Mouse (Mus musculus) lung, adult 2 months (tissue): ENCODE measurements at regions not wholly inside any gene's neighbourhood (a gene's known extent, or its start where the extent isn't known, plus 50 kb on each side); places are given as distances from the start of the nearest gene placed in this dataset.

Source experiments
- DNase-seq: peaks from one replicate; pipeline ENCODE4 v3.0.0; 2022
- H3K4me1 ChIP-seq: fragments of 200-500 bp; 2 replicates; pipeline ENCODE4 v1.6.1; 2011; ENCODE audit warnings: low read length; ENCODE audit not compliant: control insufficient read depth, insufficient read depth
- H3K4me3 ChIP-seq: fragments of 200-500 bp; replicated peaks from 2 replicates; pipeline ENCODE3; 2011; ENCODE audit warnings: low read depth, mild to moderate bottlenecking, control low read depth, low read length; ENCODE audit errors: extremely low read depth
- CTCF ChIP-seq: fragments of 200-500 bp; IDR thresholded peaks from 2 replicates; pipeline ENCODE4 v1.5.1; 2011; ENCODE audit warnings: mild to moderate bottlenecking, low read length, control low read depth; ENCODE audit not compliant: insufficient read depth
- POLR2A ChIP-seq: fragments of 200-500 bp; IDR thresholded peaks from 2 replicates; pipeline ENCODE4 v1.6.1; 2011; ENCODE audit warnings: low read depth, mild to moderate bottlenecking, control low read depth, low read length, borderline replicate concordance; ENCODE audit errors: extremely low read depth
- WGBS: fragments of 180-500 bp; shearing (Covaris S2); methylation state at CpG from one replicate; pipeline ENCODE4 v1.1.7; 2018; 5-methylcytosine and 5-hydroxymethylcytosine counted together

DNA sequence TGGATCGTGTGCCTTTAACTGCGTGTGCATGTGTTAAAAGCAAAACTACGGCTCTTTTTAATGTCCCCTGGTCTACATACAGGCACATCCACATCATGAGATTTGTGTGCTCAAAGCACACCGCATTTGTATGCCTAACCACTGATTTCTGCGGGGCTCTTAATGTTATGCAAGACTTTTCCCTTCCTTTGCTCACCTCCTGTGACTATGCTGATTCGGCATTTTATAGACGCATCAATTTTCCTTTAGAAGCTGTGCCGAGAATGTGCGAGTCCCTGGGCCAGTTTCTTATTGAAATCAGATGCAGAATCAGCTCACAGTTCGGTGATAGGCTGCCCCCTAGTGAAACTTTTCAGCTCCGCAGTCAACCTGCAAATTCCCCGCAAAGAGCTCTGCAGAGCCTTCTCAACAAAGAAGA lies 124.1 kb upstream of the Tank start:
- under 1% methylated on average over 12 of the region's 12 CpGs for WGBS

DNA sequence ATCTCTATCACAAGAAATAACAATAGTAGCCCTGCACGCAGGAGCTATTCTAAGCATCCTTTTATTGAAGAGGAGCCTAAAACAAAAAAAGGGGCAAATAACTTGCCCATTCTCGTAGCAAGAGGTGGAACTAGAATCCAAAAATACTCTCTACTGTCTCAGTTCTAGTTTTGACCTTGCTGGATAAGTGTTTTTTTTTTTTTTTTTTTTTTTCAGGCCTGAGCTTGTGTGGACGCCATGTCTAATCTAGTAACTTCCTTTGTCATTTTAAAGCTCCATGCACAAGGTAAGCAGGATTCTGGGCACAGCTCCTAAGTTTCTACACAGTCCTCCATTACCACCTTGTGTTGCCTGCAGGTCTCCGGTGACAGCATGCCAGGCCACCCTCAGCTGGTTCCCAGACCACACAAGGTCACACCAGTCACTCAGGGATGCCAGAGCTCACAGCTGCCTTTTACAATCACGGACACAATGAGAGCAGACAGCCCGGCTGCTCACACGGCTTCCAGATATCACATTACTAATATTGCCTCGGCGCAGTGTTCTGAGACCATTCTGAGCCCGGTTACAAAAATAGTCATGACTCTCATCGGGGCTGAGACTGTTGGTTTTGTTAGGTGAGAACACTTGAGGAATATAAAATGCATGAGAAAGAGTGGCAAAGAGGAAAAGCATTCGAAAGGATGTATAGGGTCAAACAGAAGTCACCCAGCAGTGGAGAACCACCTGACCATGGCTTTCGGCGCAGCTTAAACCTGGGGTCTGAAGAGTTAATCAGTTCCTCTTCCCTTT lies 124.7 kb upstream of the Tank start:
- no peak for TF ChIP-seq CTCF
- no peak for TF ChIP-seq POLR2A
- Histone ChIP-seq H3K4me3 (peak overlapping the region; percentile 60), H3K4me1 (peaks cover 6% of the 10 kb centered on the region; the same call in 1 of the 2 replicates)
- 28% methylated on average over 14 of the region's 14 CpGs for WGBS
- DNase-seq, result peak; percentile 10

More for the DNA sequence above, 124.1 kb upstream of the Tank start:
- Histone ChIP-seq H3K4me3 (peak overlapping the region; percentile 60), H3K4me1 (peaks cover 6% of the 10 kb centered on the region; the same call in 1 of the 2 replicates)
- no peak for TF ChIP-seq POLR2A
- TF ChIP-seq CTCF, result peak; percentile 77
- peak; percentile 83 for DNase-seq

DNA sequence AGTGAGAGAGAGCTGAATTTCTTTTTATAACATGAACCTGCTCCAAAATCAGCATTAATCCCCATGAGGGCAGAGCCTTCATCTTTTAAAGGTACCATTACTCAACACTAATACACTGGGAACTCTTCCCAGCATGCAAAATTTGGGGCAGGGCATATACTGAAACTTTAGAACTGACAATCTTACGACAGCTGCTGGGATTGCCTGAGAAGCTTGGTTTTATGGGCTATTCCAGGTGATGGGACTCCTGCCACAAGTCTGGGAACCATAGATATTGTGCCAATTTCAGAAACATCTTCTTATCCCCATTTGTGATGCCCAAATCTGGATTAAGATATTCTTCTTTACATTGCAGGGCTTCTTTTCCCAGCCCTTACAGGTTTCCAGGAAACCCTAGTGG lies 125.8 kb upstream of the Tank start:
- TF ChIP-seq CTCF, result no peak
- TF ChIP-seq POLR2A, result no peak
- H3K4me3 ChIP-seq, result no peak overlapping the region
- peaks cover 6% of the 10 kb centered on the region; the same call in 1 of the 2 replicates for H3K4me1 ChIP-seq
- no peak for DNase-seq
- 86% methylated on average over 1 of the region's 1 CpGs for WGBS

DNA sequence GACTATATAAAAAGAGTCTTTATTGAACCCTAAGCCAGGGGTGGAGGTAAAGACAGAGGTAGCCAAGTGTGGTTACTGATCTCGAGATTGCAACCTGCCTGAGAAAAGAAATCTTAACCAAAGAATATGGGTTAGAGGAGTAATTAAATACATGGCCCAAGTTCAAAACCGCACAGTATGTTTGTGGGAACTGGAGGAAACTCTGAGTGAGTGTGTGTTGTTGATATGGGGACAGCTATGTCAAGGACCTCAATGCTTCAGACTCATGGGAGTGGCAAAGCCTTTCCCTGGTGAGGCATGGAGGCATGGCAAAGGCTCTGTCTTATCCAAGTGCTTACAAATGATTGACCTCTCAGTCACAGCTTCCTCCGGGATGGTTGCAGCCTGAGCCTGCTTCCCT lies 127.7 kb upstream of the Tank start:
- TF ChIP-seq POLR2A (no peak), CTCF (no peak)
- DNase-seq, result no peak
- 40% methylated on average over 3 of the region's 3 CpGs for WGBS
- Histone ChIP-seq H3K4me3 (no peak overlapping the region), H3K4me1 (peaks cover 6% of the 10 kb centered on the region; the same call in 1 of the 2 replicates)

DNA sequence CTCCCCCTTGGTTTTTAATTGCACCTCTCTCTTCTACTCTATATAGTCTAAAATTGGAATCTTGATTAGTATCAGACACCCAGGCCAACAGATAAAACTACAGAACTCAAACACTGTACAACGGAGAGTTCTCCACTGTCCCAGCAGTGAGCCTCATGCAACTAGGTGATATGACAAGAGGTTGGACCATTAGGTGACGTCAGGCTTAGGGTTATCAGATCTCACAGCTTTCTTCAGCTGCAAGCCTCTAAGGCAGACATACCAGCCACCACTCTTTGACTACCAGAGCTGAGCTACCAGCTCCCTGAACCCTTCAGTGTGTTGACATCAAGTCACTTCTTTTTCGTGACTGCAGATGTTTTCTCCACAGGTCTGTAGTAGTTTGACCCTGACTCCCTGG lies 141.8 kb upstream of the Tank start:
- TF ChIP-seq POLR2A (no peak), CTCF (no peak)
- no peaks in the 10 kb centered on the region for H3K4me1 ChIP-seq
- no peak for DNase-seq
- WGBS, result 79% methylated on average over 3 of the region's 3 CpGs
- H3K4me3 ChIP-seq, result no peak overlapping the region

DNA sequence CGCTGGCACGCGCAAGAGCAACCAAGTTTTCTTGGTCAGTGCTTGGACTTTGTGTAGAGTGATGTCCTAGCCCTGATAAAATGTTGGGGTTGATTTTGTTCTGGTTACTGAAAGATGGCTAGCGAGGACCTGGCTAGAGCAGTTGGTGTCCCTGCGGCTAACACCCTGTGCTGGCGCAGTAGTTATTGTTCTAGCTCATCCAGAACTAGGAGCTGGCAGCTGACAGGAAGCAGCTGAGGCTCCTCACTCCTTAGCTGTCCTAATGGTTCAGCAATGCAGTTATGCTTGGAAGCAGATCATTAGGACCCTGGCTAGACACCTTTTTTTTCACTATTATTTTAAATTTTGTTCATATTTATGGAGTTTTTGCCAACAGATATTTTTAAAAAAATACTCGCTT lies 170.5 kb upstream of the Tank start:
- TF ChIP-seq POLR2A (no peak), CTCF (no peak)
- WGBS, result 84% methylated on average over 7 of the region's 7 CpGs
- DNase-seq, result no peak
- Histone ChIP-seq H3K4me3 (no peak overlapping the region), H3K4me1 (no peaks in the 10 kb centered on the region; the same call in 1 of the 2 replicates)

DNA sequence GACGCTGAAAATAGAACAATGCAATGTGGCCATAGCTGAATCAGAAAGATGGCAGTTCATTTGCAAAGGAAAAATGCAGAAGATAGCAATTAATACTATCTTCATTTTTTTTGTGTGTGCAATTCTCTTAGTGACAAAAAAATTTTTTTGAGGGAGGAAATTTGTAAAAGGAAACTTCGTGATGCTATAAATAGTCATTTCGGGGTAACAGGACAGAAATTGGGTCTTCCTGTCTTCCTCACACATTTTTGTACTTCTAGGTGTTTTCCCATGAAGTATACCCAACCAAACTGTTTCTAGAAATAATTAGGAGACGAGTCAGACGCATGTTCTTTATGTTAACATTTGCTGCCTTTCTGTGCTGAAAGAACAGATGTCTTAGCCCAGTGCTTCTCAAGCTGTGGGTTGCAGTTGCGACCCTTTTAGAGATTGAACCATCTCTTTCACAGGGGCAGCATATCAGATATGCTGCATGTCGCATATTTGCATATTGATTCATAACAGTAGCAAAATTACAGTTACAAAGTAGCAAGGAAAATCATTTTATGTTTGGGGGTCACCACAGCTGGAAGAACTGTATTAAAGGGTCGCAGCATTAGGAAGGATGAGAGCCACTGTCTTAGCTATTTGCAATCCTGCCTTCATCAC lies 172.2 kb upstream of the Tank start:
- DNase-seq, result no peak
- TF ChIP-seq CTCF, result no peak
- TF ChIP-seq POLR2A, result no peak
- 87% methylated on average over 8 of the region's 8 CpGs for WGBS
- no peak overlapping the region for H3K4me3 ChIP-seq
- H3K4me1 ChIP-seq, result peaks cover 5% of the 10 kb centered on the region

DNA sequence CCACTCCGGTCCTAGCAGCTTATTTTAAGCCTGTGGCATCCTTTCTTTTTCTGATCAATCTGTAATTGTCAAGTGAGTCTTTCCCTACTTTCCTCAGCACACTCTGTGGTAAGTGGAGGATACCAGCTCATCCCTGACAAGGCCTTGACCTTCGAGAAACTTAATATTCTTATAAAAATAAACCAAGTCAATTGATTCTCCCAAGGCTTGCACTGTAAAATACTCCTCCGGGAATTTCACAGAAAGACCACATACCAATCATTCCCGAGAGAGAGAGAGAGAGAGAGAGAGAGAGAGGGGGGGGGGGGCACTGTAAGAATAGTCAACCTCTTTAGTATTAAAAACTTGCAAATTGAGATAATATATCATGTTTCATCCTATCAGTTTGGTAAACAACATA lies 173.1 kb upstream of the Tank start:
- no peak for TF ChIP-seq POLR2A
- no peak for TF ChIP-seq CTCF
- no peak for DNase-seq
- peaks cover 6% of the 10 kb centered on the region for H3K4me1 ChIP-seq
- WGBS, result 49% methylated on average over 4 of the region's 4 CpGs
- no peak overlapping the region for H3K4me3 ChIP-seq

DNA sequence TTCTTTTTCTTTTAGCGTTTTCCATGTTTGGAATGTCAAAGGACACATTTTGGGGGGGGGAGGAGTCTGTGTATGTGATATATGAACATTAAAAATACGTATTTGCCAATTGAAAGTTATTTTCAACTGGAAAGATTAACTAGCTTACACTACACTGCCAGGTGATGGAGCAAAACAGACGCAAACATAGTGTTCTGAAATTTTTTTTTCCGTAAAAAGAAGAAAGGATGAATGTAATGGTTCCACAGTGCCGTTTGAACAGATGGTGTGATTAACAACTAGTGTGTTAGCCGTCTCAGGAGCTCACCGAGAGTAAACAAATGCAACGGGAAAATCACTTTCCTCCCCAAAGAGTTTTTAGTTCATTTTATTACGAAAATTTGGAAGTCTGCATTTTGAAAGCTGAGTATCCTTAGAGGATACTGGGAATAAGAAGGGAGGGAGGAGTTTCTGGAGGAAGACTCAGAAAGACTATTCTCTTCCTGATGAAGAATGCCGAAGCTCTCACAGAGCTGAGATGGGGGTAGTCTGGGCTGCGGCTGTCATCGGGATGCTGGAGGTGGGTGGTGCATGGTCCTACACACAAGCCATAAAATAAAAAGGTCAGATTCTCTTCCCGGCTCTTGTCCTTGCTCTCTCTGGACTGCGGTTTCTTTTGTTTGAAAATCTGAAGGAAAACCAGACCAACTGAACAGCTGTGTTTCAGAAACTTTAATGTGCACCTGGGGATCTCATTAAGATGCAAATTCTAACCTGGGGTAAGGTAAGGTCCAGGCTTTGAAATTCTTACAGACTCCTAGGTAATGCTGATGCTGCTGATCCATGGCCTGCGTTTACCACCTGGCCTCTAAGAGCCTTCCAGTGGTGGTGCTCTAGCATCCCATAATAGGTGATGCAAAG lies 175.5 kb upstream of the Tank start:
- TF ChIP-seq POLR2A (no peak), CTCF (no peak)
- Histone ChIP-seq H3K4me1 (peaks cover 6% of the 10 kb centered on the region), H3K4me3 (peak overlapping the region; percentile 30)
- WGBS, result 14% methylated on average over 15 of the region's 15 CpGs
- no peak for DNase-seq
